Mouse (Mus musculus) stomach, embryonic 14.5 days (tissue): ENCODE measurements at regions not wholly inside any gene's neighbourhood (a gene's known extent, or its start where the extent isn't known, plus 50 kb on each side); places are given as distances from the start of the nearest gene placed in this dataset.
A peak's percentile ranks its signal among the peaks of the same experiment; 100 is the strongest.

Experiments used
- ATAC-seq: fragments of 200-750 bp; cut with Nextera tagmentation; 2 replicates; pipeline ENCODE4 v1.8.0; 2017; ENCODE audit warnings: low read depth, moderate TSS enrichment; ENCODE audit not compliant: insufficient number of reproducible peaks, insufficient read depth, low FRiP score
- H3K27ac ChIP-seq: fragments of 300-500 bp; sonication (generic); 2 replicates; pipeline ENCODE4 v1.5.1; 2014; ENCODE audit warnings: mild to moderate bottlenecking, low read length, moderate library complexity, mixed read lengths
- H3K27me3 ChIP-seq: fragments of 300-500 bp; sonication (generic); 2 replicates; pipeline ENCODE4 v1.6.1; 2014; ENCODE audit warnings: low read length, control low read depth, mixed read lengths; ENCODE audit not compliant: control insufficient read depth, insufficient read depth
- H3K36me3 ChIP-seq: fragments of 300-500 bp; sonication (generic); 2 replicates; pipeline ENCODE4 v1.6.1; 2014; ENCODE audit warnings: mild to moderate bottlenecking, control low read depth, low read length, moderate library complexity, mixed read lengths; ENCODE audit not compliant: control insufficient read depth, insufficient read depth
- H3K4me1 ChIP-seq: fragments of 300-500 bp; sonication (generic); 2 replicates; pipeline ENCODE4 v1.6.1; 2014; ENCODE audit warnings: low read length, control low read depth, mixed read lengths; ENCODE audit not compliant: control insufficient read depth, insufficient read depth
- H3K4me2 ChIP-seq: fragments of 300-500 bp; sonication (generic); replicated peaks from 2 replicates; pipeline ENCODE4 v1.6.1; 2014; ENCODE audit warnings: low read depth, low read length, control low read depth
- H3K4me3 ChIP-seq: fragments of 300-500 bp; sonication (generic); 2 replicates; pipeline ENCODE4 v1.5.1; 2014; ENCODE audit warnings: low read depth, low read length, control low read depth
- H3K9ac ChIP-seq: fragments of 300-500 bp; sonication (generic); replicated peaks from 2 replicates; pipeline ENCODE4 v1.6.1; 2014; ENCODE audit warnings: low read depth, mild to moderate bottlenecking, control low read depth, low read length, moderate library complexity, mixed read lengths
- H3K9me3 ChIP-seq: fragments of 300-500 bp; sonication (generic); 2 replicates; pipeline ENCODE4 v1.6.1; 2016; ENCODE audit warnings: low read depth, low read length, control low read depth; ENCODE audit not compliant: control insufficient read depth
- WGBS: fragments of 180-500 bp; shearing (Covaris S2); extraction: QIAGEN DNeasy Blood & Tissue Kit; methylation state at CpG from one replicate; pipeline ENCODE4 v1.1.7; 2014; 5-methylcytosine and 5-hydroxymethylcytosine counted together

GRCm38 (mm10) chr3:103470586-103471400, 104.2 kb upstream of the Syt6 start:
- no peak overlapping the region for H3K9ac ChIP-seq
- H3K27me3 ChIP-seq, result no peaks in the 10 kb centered on the region
- no peak overlapping the region for H3K4me2 ChIP-seq
- peaks cover 7% of the 10 kb centered on the region; the same call in 1 of the 2 replicates for H3K4me1 ChIP-seq
- no peak overlapping the region for H3K27ac ChIP-seq
- no peak overlapping the region for H3K4me3 ChIP-seq
- H3K9me3 ChIP-seq, result no peaks in the 10 kb centered on the region
- ATAC-seq, result no peak
- H3K36me3 ChIP-seq, result no peaks in the 10 kb centered on the region
- WGBS, result 82% methylated on average over 15 of the region's 15 CpGs

- WGBS, result 78% methylated on average over 10 of the region's 10 CpGs
- 0 out of 2 replicates have a peak overlapping the region, but pooled peaks have one; percentile 24 for H3K27ac ChIP-seq
- no peak for ATAC-seq
Observed at GRCm38 (mm10) chr3:103472598-103472997, 102.4 kb upstream of the Syt6 start.

GRCm38 (mm10) chr3:103473336-103473735, 101.7 kb upstream of the Syt6 start:
- WGBS, result 51% methylated on average over 2 of the region's 2 CpGs
- no peaks in the 10 kb centered on the region for H3K9me3 ChIP-seq
- peak overlapping the region; percentile 24; the same call in 1 of the 2 replicates for H3K27ac ChIP-seq
- H3K36me3 ChIP-seq, result no peaks in the 10 kb centered on the region
- peaks cover 7% of the 10 kb centered on the region; the same call in 1 of the 2 replicates for H3K4me1 ChIP-seq
- ATAC-seq, result no peak
- no peak overlapping the region for H3K9ac ChIP-seq
- no peaks in the 10 kb centered on the region for H3K27me3 ChIP-seq
- H3K4me2 ChIP-seq, result no peak overlapping the region
- no peak overlapping the region for H3K4me3 ChIP-seq

More at GRCm38 (mm10) chr3:103472598-103472997, 102.4 kb upstream of the Syt6 start:
- Histone ChIP-seq H3K4me1 (peaks cover 7% of the 10 kb centered on the region; the same call in 1 of the 2 replicates), H3K9ac (no peak overlapping the region), H3K9me3 (no peaks in the 10 kb centered on the region), H3K36me3 (no peaks in the 10 kb centered on the region), H3K27me3 (no peaks in the 10 kb centered on the region), H3K4me3 (no peak overlapping the region), H3K4me2 (no peak overlapping the region)

- Histone ChIP-seq H3K9ac (no peak overlapping the region), H3K36me3 (no peaks in the 10 kb centered on the region), H3K27me3 (no peaks in the 10 kb centered on the region), H3K9me3 (no peaks in the 10 kb centered on the region), H3K27ac (no peak overlapping the region), H3K4me3 (no peak overlapping the region), H3K4me2 (no peak overlapping the region), H3K4me1 (no peaks in the 10 kb centered on the region)
- no peak for ATAC-seq
- WGBS, result 67% methylated on average over 2 of the region's 2 CpGs
Observed at GRCm38 (mm10) chr3:103479845-103480543, 95.0 kb upstream of the Syt6 start.

GRCm38 (mm10) chr3:103480676-103481075, 94.4 kb upstream of the Syt6 start:
- Histone ChIP-seq H3K27ac (no peak overlapping the region), H3K4me2 (no peak overlapping the region), H3K27me3 (no peaks in the 10 kb centered on the region), H3K4me1 (no peaks in the 10 kb centered on the region), H3K4me3 (no peak overlapping the region), H3K9ac (no peak overlapping the region), H3K36me3 (no peaks in the 10 kb centered on the region), H3K9me3 (no peaks in the 10 kb centered on the region)
- WGBS, result 64% methylated on average over 7 of the region's 7 CpGs
- ATAC-seq, result no peak

- no peaks in the 10 kb centered on the region for H3K27me3 ChIP-seq
- WGBS, result 89% methylated on average over 2 of the region's 2 CpGs
- no peak overlapping the region for H3K4me3 ChIP-seq
- ATAC-seq, result no peak
- no peak overlapping the region for H3K27ac ChIP-seq
- no peak overlapping the region for H3K4me2 ChIP-seq
- no peaks in the 10 kb centered on the region for H3K4me1 ChIP-seq
- no peak overlapping the region for H3K9ac ChIP-seq
- H3K36me3 ChIP-seq, result no peaks in the 10 kb centered on the region
- no peaks in the 10 kb centered on the region for H3K9me3 ChIP-seq
Observed at GRCm38 (mm10) chr3:103483316-103483715, 91.7 kb upstream of the Syt6 start.

- H3K27ac ChIP-seq, result no peak overlapping the region
- no peaks in the 10 kb centered on the region for H3K27me3 ChIP-seq
- 63% methylated on average over 3 of the region's 3 CpGs for WGBS
- no peaks in the 10 kb centered on the region for H3K9me3 ChIP-seq
- H3K4me2 ChIP-seq, result no peak overlapping the region
- no peak overlapping the region for H3K4me3 ChIP-seq
- ATAC-seq, result no peak
- no peaks in the 10 kb centered on the region for H3K36me3 ChIP-seq
- H3K9ac ChIP-seq, result no peak overlapping the region
- H3K4me1 ChIP-seq, result no peaks in the 10 kb centered on the region
Observed at GRCm38 (mm10) chr3:103483762-103484161, 91.3 kb upstream of the Syt6 start.

GRCm38 (mm10) chr3:103489786-103490185, 85.2 kb upstream of the Syt6 start:
- no peaks in the 10 kb centered on the region for H3K4me1 ChIP-seq
- no peaks in the 10 kb centered on the region for H3K27me3 ChIP-seq
- no peak overlapping the region for H3K9ac ChIP-seq
- no peak for ATAC-seq
- H3K27ac ChIP-seq, result no peak overlapping the region
- H3K4me3 ChIP-seq, result no peak overlapping the region
- H3K4me2 ChIP-seq, result no peak overlapping the region
- H3K9me3 ChIP-seq, result no peaks in the 10 kb centered on the region
- WGBS, result 77% methylated on average over 4 of the region's 4 CpGs
- H3K36me3 ChIP-seq, result no peaks in the 10 kb centered on the region
